Mouse (Mus musculus): ENCODE data around the gene Ing1.

GRCm38 (mm10) chr8:11542866-11543265 is 12.5 kb upstream of the Ing1 start:
- no peak for TF ChIP-seq CTCF (IDR thresholded peaks at IDR 0.05; ENCODE audit: extremely low read depth, insufficient read depth, low read length)
- no peak for TF ChIP-seq POLR2A (IDR thresholded peaks at IDR 0.05; ENCODE audit: extremely low read depth, insufficient read depth, low read length)
